Mouse (Mus musculus): ENCODE results near the gene 4930558K02Rik. TPM values are rescaled to one million over a fixed set of nuclear protein-coding genes. Genes with fewer than 3 reads are reported as not detected.
A peak's percentile ranks its signal among the peaks of the same experiment; 100 is the strongest.

Gene 4930558K02Rik
- total and polyA plus RNA-seq, 3 experiments: not detected

- H3K4me1 ChIP-seq (ENCODE audit: control insufficient read depth, insufficient read depth, low read length): peaks cover 10% of the 10 kb centered on the region
- no peaks in the 10 kb centered on the region; the same call in 1 of the 2 replicates for H3K36me3 ChIP-seq (ENCODE audit: control insufficient read depth, insufficient read depth, low read length)
- no peak overlapping the region for H3K4me3 ChIP-seq
- no peak for TF ChIP-seq CTCF (IDR thresholded peaks at IDR 0.05)
- H3K9ac ChIP-seq (ENCODE audit: low read depth, low read length): no peak overlapping the region
- H3K79me2 ChIP-seq (replicated peaks; ENCODE audit: control insufficient read depth, insufficient read depth, low read length): no peaks in the 10 kb centered on the region
- no peaks in the 10 kb centered on the region for H3K27me3 ChIP-seq (ENCODE audit: control insufficient read depth, insufficient read depth, low read length)
- H3K27ac ChIP-seq: no peak overlapping the region
- intact Hi-C loops (cut with DNase I): loop anchor here (5.0 to 10.0 kb wide), 2 partner anchors 216 to 273 kb away; no protein-coding TSS in a partner anchor
- 72% methylated on average over 8 of the region's 8 CpGs for WGBS
- DNase-seq: peak; percentile 20 to 28
These were observed 21.9 kb upstream of the 4930558K02Rik start for GRCm38 (mm10) chr1:162001328-162001727.

GRCm38 (mm10) chr1:161999882-162000371 lies 20.5 kb upstream of the 4930558K02Rik start:
- Histone ChIP-seq H3K79me2 (replicated peaks; ENCODE audit: control insufficient read depth, insufficient read depth, low read length) (no peaks in the 10 kb centered on the region), H3K4me1 (ENCODE audit: control insufficient read depth, insufficient read depth, low read length) (peaks cover 6% of the 10 kb centered on the region), H3K36me3 (ENCODE audit: control insufficient read depth, insufficient read depth, low read length) (no peaks in the 10 kb centered on the region; the same call in 1 of the 2 replicates), H3K4me3 (peak overlapping the region; percentile 13; the same call in 1 of the 2 replicates), H3K9ac (ENCODE audit: low read depth, low read length) (peak overlapping the region; percentile 38; the same call in 1 of the 2 replicates), H3K27ac (peak overlapping the region; percentile 61), H3K27me3 (ENCODE audit: control insufficient read depth, insufficient read depth, low read length) (no peaks in the 10 kb centered on the region)
- intact Hi-C loops (cut with DNase I): loop anchor here (1.0 to 10.0 kb wide), 3 partner anchors 217 to 313 kb away; no protein-coding TSS in a partner anchor
- TF ChIP-seq CTCF (IDR thresholded peaks at IDR 0.05) (peak; percentile 95), POLR2A (IDR thresholded peaks at IDR 0.05; ENCODE audit: insufficient read depth, low read depth, low read length) (no peak), EP300 (IDR thresholded peaks at IDR 0.05; ENCODE audit: insufficient read depth, low read depth, low read length) (no peak)
- WGBS: 7% methylated on average over 4 of the region's 4 CpGs
- DNase-seq: peak; percentile 28 to 66

GRCm38 (mm10) chr1:161999338-161999737 lies 19.9 kb upstream of the 4930558K02Rik start:
- no peaks in the 10 kb centered on the region for H3K79me2 ChIP-seq (replicated peaks; ENCODE audit: control insufficient read depth, insufficient read depth, low read length)
- TF ChIP-seq CTCF (IDR thresholded peaks at IDR 0.05): no peak
- peaks cover 6% of the 10 kb centered on the region for H3K4me1 ChIP-seq (ENCODE audit: control insufficient read depth, insufficient read depth, low read length)
- intact Hi-C loops (cut with DNase I): no loop called here
- no peaks in the 10 kb centered on the region; the same call in 1 of the 2 replicates for H3K36me3 ChIP-seq (ENCODE audit: control insufficient read depth, insufficient read depth, low read length)
- WGBS: 20% methylated on average over 5 of the region's 5 CpGs
- no peak for DNase-seq
- no peaks in the 10 kb centered on the region for H3K27me3 ChIP-seq (ENCODE audit: control insufficient read depth, insufficient read depth, low read length)
- 0 out of 2 replicates have a peak overlapping the region, but pooled peaks have one; percentile 32 for H3K9ac ChIP-seq (ENCODE audit: low read depth, low read length)
- H3K4me3 ChIP-seq: no peak overlapping the region; the same call in 1 of the 2 replicates
- H3K27ac ChIP-seq: peak overlapping the region; percentile 45

- no peak for DNase-seq
- no peak overlapping the region for H3K27ac ChIP-seq
- no peak overlapping the region for H3K9ac ChIP-seq (ENCODE audit: low read depth, low read length)
- intact Hi-C loops (cut with DNase I): no loop called here
- TF ChIP-seq CTCF (IDR thresholded peaks at IDR 0.05) (no peak), EP300 (IDR thresholded peaks at IDR 0.05; ENCODE audit: insufficient read depth, low read depth, low read length) (no peak), POLR2A (IDR thresholded peaks at IDR 0.05; ENCODE audit: insufficient read depth, low read depth, low read length) (no peak)
- H3K79me2 ChIP-seq (replicated peaks; ENCODE audit: control insufficient read depth, insufficient read depth, low read length): no peaks in the 10 kb centered on the region
- peaks cover 2% of the 10 kb centered on the region; the same call in 1 of the 2 replicates for H3K4me1 ChIP-seq (ENCODE audit: control insufficient read depth, insufficient read depth, low read length)
- no peaks in the 10 kb centered on the region; the same call in 1 of the 2 replicates for H3K36me3 ChIP-seq (ENCODE audit: control insufficient read depth, insufficient read depth, low read length)
- H3K4me3 ChIP-seq: no peak overlapping the region
- WGBS: 53% methylated on average over 4 of the region's 4 CpGs
- no peaks in the 10 kb centered on the region for H3K27me3 ChIP-seq (ENCODE audit: control insufficient read depth, insufficient read depth, low read length)
These were observed 19.3 kb upstream of the 4930558K02Rik start for GRCm38 (mm10) chr1:161998781-161999180.

- intact Hi-C loops (cut with DNase I): no loop called here
- no peak for TF ChIP-seq CTCF (IDR thresholded peaks at IDR 0.05)
- TF ChIP-seq EP300 (IDR thresholded peaks at IDR 0.05; ENCODE audit: insufficient read depth, low read depth, low read length): no peak
- TF ChIP-seq POLR2A (IDR thresholded peaks at IDR 0.05; ENCODE audit: insufficient read depth, low read depth, low read length): no peak
- no peaks in the 10 kb centered on the region for H3K27me3 ChIP-seq (ENCODE audit: control insufficient read depth, insufficient read depth, low read length)
- H3K4me1 ChIP-seq (ENCODE audit: control insufficient read depth, insufficient read depth, low read length): no peaks in the 10 kb centered on the region
- DNase-seq: no peak
- 74% methylated on average over 7 of the region's 7 CpGs for WGBS
- H3K4me3 ChIP-seq: no peak overlapping the region
- no peaks in the 10 kb centered on the region for H3K36me3 ChIP-seq (ENCODE audit: control insufficient read depth, insufficient read depth, low read length)
- H3K27ac ChIP-seq: no peak overlapping the region
- no peak overlapping the region for H3K9ac ChIP-seq (ENCODE audit: low read depth, low read length)
- no peaks in the 10 kb centered on the region for H3K79me2 ChIP-seq (replicated peaks; ENCODE audit: control insufficient read depth, insufficient read depth, low read length)
These were observed 13.0 kb upstream of the 4930558K02Rik start for GRCm38 (mm10) chr1:161992389-161992788.

- intact Hi-C loops (cut with DNase I): no loop called here
- Histone ChIP-seq H3K79me2 (replicated peaks; ENCODE audit: control insufficient read depth, insufficient read depth, low read length) (no peaks in the 10 kb centered on the region), H3K36me3 (ENCODE audit: control insufficient read depth, insufficient read depth, low read length) (no peaks in the 10 kb centered on the region), H3K27ac (no peak overlapping the region), H3K9ac (ENCODE audit: low read depth, low read length) (no peak overlapping the region), H3K4me3 (no peak overlapping the region), H3K4me1 (ENCODE audit: control insufficient read depth, insufficient read depth, low read length) (no peaks in the 10 kb centered on the region), H3K27me3 (ENCODE audit: control insufficient read depth, insufficient read depth, low read length) (no peaks in the 10 kb centered on the region)
- TF ChIP-seq POLR2A (IDR thresholded peaks at IDR 0.05; ENCODE audit: insufficient read depth, low read depth, low read length) (no peak), EP300 (IDR thresholded peaks at IDR 0.05; ENCODE audit: insufficient read depth, low read depth, low read length) (no peak), CTCF (IDR thresholded peaks at IDR 0.05) (no peak)
- DNase-seq: no peak
- WGBS: 95% methylated on average over 11 of the region's 11 CpGs
These were observed 12.4 kb upstream of the 4930558K02Rik start for GRCm38 (mm10) chr1:161991846-161992245.

All from heart, adult 2 months (tissue).